Mouse (Mus musculus) urinary bladder, adult 2 months (tissue): ENCODE data around the gene Plpp3. TPM values are rescaled to one million over a fixed set of nuclear protein-coding genes. Genes with fewer than 3 reads are reported as not detected.

Experiments
- DNase-seq: peaks from one replicate; pipeline ENCODE4 v3.0.0; 2022; ENCODE audit warnings: low spot score
- polyA plus RNA-seq: library from polyadenylated mRNA; depleted of rRNA; stranded (reverse); fragments of >200 nt; gene quantifications from 2 replicates; pipeline ENCODE4 v1.2.3, GENCODE M21; 2012

The Plpp3 gene
- polyA plus RNA-seq, 1 experiment: 165 TPM

- no peak for DNase-seq
Observed at GRCm38 (mm10) chr4:105220849-105221248, 63.7 kb downstream of the Plpp3 start.

GRCm38 (mm10) chr4:105221256-105221840 lies 64.2 kb downstream of the Plpp3 start:
- DNase-seq: no peak

DNA sequence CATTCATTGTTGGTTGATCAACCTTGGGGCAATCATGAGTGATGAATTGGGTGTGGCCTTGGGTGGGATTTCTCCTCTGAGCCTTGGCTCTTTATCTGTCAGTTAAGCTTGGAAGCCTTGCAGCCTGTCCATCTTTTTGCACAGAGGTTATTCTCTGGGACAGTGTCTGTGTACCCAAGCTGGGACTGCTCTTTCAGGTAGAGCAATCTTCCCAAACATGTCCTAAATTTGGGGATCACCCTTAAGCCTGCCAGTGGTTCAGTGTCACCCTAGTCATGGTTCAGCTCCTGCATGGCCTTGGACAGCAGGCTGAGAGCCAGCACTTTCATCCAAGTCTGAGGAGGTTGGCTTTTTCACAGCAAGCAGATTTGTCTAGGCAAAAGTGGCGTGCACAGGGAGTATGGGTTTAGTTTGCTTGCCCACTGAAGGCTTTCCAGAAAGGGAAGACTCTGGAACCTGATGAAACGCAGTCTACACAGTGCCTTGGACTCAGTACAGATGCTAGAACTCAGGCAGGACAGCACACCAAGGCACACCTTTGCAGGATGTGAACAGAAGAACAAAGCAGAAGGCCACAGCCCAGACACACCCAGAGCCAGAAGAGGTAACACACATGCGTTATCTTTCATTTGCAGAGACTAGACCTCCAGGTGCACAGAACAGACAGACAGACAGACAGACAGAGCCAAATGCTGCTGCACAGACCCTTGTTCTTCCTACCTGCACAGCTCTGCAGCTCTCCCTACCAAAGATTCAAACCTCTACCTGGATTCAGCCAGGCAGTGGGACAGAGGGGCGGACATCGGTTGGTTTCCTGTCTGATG lies 66.2 kb downstream of the Plpp3 start:
- no peak for DNase-seq

DNA sequence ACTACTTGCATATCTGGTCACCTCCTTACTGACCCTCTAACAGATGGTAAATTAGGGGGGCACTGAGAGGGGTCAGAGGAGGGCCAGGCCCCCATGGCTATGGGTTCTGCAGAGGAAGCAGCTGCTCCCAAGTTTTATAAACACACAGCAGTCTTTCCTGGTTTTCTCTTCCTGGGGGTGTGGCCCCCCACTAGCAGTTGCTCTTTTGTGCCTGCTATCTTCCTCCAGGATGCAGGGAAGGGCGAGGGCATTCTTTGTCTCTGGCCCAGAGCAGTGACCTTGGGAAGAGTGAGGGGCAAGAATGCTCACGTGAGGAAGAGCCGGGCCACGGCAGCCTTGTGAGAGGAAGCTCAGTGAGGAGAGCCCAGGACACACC lies 66.8 kb downstream of the Plpp3 start:
- DNase-seq: no peak

- DNase-seq: no peak
Observed at GRCm38 (mm10) chr4:105225512-105225911, 68.4 kb downstream of the Plpp3 start.

GRCm38 (mm10) chr4:105226351-105226750 lies 69.2 kb downstream of the Plpp3 start:
- DNase-seq: no peak

- DNase-seq: no peak
Observed at GRCm38 (mm10) chr4:105230127-105230526, 73.0 kb downstream of the Plpp3 start.

DNA sequence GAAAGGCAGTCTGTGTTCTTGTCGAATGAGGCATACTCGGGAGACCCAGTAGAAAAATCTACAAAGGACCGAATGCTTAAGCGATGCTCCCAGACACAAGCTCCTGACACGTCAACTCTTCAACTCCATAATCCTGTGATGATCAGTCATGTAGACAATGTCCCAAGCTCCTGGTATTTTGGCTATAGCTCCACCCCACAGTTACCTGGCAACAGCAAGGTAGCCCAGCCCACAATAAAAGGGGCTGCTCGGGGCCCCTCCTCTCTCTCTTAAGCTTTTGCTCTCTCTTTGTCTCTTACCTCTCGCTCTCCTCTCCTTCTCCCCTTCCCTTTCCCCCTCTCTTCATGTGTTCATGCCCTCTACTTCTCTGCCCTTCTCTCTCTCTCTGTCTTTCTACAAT lies 83.1 kb downstream of the Plpp3 start:
- no peak for DNase-seq

DNA sequence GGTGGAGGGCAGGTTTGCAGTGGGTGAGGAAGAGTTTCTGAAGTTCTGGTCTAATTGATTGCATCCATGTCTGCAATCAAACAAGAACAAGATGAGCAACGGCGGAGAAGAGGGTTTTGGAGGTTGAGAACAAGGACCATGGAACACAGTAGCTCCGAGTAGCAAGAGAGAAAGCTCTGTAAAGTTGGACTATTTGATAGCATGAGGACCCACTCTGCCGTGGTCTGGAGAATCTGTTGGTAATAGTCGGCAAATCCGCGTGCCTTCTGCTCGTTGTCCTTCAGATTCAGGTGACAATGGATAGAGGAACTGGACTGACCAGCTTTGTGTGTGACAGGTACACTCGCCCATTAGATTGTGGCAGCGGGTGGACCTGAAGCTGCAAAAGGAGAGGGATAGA lies 87.8 kb downstream of the Plpp3 start:
- no peak for DNase-seq

- no peak for DNase-seq
Observed at GRCm38 (mm10) chr4:105245479-105245944, 88.4 kb downstream of the Plpp3 start.

- DNase-seq: no peak
Observed at GRCm38 (mm10) chr4:105246331-105246730, 89.2 kb downstream of the Plpp3 start.

DNA sequence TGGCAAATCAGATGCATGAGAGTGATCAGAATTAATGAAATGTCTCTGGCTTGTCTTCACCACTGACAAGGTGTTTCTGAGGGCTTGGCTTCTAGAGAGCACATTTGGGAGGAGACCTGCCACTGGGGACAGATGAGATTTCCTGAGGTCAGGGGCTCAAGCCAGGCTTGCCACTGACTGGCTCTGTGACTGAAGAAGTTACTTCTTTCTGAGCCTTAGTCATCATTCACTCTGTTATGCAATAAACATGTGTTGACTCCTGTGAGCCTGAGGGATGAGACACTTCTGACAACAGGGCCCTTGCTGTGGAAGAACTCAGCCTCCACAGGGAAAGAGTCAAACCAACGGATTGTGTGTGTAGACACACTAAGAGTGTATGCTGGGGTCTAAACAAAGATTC lies 91.0 kb downstream of the Plpp3 start:
- DNase-seq: no peak

GRCm38 (mm10) chr4:105249283-105249682 lies 92.1 kb downstream of the Plpp3 start:
- DNase-seq: no peak

GRCm38 (mm10) chr4:105250946-105251345 lies 93.8 kb downstream of the Plpp3 start:
- DNase-seq: no peak

- DNase-seq: no peak
Observed at GRCm38 (mm10) chr4:105252044-105252443, 94.9 kb downstream of the Plpp3 start.

GRCm38 (mm10) chr4:105252571-105253200 lies 95.5 kb downstream of the Plpp3 start:
- DNase-seq: no peak

- no peak for DNase-seq
Observed at GRCm38 (mm10) chr4:105253453-105254341, 96.5 kb downstream of the Plpp3 start.

- DNase-seq: no peak
Observed at GRCm38 (mm10) chr4:105254365-105254764, 97.2 kb downstream of the Plpp3 start.

DNA sequence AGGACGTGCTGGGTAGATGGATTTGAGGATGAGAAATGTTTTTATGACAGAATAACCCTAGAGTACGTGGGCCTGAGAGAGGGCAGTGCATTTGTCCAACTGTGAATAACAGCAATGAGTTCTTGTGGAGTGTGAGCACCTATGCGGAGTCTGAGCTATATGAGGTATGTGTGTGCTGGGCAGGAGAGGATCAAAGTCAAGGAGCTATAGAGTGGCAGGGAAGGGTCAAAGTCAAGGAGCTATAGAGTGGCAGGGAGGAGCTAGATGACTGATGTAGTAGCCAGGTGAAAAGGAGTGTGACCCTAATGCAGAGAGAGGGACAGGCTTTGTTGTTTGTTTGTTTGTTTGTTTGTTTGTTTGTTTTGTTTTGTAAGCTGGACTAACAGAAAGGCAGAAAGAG lies 98.0 kb downstream of the Plpp3 start:
- DNase-seq: no peak

GRCm38 (mm10) chr4:105257667-105258560 lies 100.8 kb downstream of the Plpp3 start:
- DNase-seq: no peak

- DNase-seq: no peak
Observed at GRCm38 (mm10) chr4:105260385-105260784, 103.2 kb downstream of the Plpp3 start.
